Mouse (Mus musculus) heart, postnatal 0 days (tissue): Measurements from ENCODE around the gene Knop1.

Experiments
- CTCF ChIP-seq: IDR thresholded peaks from 2 replicates; pipeline ENCODE4 v1.5.1; 2016; ENCODE audit warnings: antibody characterized with exemption, control low read depth, low read depth
- EP300 ChIP-seq: IDR thresholded peaks from 2 replicates; pipeline ENCODE4 v1.6.1; 2016; ENCODE audit warnings: antibody characterized with exemption, low read depth

DNA sequence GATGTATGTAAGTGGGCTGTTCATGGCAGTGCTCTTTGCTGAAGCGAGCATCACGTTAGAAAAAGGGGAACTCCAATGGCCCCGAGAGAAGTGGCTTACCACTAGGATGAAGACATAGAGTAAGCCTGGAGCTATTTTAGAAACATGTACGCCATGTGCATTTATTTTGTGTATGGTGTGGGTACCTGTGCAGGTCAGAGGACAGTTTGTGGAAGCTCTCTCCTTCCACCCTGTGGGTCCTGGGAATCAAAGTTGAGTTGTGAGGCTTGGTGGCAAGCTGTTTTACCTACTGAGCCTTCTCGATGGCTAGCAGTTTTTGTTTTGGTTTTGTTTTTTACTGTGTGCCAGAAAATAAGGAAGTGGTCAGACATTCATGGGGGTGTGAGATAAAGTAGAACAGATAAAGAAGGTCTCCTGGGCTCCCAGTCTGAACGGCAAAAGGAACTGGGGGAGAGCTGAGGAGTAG is 57.9 kb downstream of the Knop1 start:
- TF ChIP-seq EP300: no peak
- TF ChIP-seq CTCF: no peak
